Mouse (Mus musculus): ENCODE data around the gene Ift43.

- TF ChIP-seq CTCF (IDR thresholded peaks at IDR 0.05; ENCODE audit: low read depth) (no peak), EP300 (IDR thresholded peaks at IDR 0.05; ENCODE audit: low read depth) (no peak)
Measured at GRCm38 (mm10) chr12:86078176-86078552, 4.2 kb upstream of the Ift43 start.
